Mouse (Mus musculus) erythroblast, adult 5-6 weeks (primary cell): ENCODE data around the gene Gcnt7. TPM values are rescaled to one million over a fixed set of nuclear protein-coding genes. Genes with fewer than 3 reads are reported as not detected.

Experiments
- ATAC-seq: replicated peaks from 2 replicates; pipeline ENCODE4 v1.8.0; 2016; ENCODE audit warnings: moderate number of reproducible peaks, mild to moderate bottlenecking, moderate TSS enrichment, inconsistent platforms; ENCODE audit not compliant: poor library complexity, low FRiP score, severe bottlenecking
- total RNA-seq, 2 experiments: library from RNA; stranded (forward) in 1 of 2; stranded (reverse) in 1 of 2; fragments of 150-400 nt in 1 of 2; fragments of 200-764, 138-1000 nt in 1 of 2; gene quantifications; 2 replicates each; pipeline versions ENCODE4 v1.2.3 to v1.2.4; 2015 to 2017; ENCODE audit warnings: low replicate concordance in 2 of 2

The Gcnt7 gene
- total RNA-seq, 2 experiments from 2014 or later = not detected

DNA sequence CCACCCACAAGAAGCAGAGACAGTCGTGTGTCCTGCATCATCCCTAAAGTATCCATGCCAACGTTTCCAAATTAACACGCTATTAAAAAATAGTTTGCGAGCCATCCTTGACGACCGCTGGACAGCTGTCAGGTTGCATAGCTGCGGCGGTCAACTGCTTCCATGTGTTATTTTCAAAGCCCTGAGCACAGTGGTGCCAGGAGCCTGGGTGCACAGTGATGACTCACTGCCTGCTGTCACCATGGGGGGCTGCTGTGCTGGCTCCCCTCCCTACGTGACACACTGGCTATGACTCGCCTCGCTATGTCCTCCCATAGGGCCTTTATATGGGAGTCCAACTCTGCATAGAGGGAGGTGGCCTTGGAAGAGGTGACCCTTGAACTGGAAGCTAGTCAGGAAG, 47.3 kb downstream of the Gcnt7 start:
- ATAC-seq = no peak

DNA sequence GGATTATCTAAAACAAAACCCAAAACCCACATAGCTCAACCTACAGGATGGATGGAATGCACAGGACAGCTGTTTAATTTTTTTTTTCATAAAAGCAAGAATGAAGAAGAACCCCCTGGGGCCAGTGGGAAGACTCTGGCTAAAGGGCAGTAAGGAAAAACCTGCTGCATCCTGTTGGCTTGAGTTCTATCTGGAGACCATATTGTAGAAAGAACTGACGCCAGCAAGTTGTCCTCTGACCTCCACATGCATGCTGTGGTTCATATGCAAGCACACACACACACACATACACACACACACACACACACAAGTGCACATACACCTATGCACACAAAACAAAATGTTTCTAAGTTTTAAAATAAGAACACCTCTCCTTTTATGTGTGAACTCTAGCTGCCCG, 47.7 kb downstream of the Gcnt7 start:
- no peak for ATAC-seq

DNA sequence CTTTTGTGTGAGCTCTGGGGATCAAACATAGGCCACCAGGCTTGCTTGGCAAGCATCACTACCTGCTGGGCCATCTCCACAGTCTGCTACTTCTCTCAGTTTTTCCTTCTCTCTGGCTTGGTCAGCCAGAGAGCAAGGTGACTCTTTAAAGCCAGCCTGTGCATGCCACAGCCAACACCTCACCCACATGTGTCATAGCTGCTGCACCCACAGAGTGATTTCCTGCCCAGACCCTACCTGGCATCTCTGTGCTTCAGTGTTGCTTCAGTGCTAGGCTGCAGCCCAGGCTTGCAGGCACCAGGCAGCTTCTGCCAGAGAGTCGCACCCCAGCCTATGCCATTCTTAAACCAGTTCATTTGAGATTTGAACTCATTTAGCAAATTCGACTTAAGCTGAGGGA, 50.9 kb downstream of the Gcnt7 start:
- no peak for ATAC-seq

DNA sequence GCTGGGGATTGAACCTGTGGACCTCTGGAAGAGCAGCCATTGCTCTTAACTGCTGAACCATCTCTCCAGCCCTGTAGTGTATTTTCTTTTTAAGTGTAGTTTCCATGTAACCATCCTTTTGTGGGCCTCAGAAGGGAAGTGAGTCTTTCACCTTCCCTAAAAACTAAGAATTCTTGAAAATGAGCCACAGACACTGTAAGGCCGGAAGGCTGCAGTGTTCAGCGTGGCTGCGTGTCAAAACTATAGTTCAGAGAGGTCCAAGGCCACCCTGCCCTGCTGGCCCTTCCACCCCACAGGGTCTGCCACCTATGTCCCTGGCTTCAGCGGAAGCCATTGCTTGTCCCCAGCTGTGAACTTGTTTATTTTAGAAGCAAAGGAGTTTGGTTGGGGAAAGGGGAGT, 52.2 kb downstream of the Gcnt7 start:
- no peak for ATAC-seq

DNA sequence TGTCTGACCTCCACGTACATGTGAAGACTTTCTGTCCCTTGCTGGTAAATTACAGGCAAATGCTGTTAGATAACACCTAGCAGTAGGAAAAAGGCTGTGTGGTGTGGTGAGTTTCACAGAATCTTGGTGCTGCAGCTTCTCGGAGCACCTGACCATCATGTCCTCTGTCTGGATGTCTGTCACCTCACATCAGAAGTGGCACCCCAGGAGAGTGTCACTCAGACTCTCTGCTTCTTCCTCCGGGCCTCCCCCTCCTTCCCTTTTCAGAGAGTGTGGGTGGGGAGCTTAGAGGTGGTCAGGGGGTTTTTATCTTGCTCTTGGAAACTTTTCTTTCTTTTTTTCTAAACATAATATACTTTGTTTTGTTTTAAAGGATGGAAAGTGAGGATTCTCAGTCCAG, 53.4 kb downstream of the Gcnt7 start:
- ATAC-seq = no peak

DNA sequence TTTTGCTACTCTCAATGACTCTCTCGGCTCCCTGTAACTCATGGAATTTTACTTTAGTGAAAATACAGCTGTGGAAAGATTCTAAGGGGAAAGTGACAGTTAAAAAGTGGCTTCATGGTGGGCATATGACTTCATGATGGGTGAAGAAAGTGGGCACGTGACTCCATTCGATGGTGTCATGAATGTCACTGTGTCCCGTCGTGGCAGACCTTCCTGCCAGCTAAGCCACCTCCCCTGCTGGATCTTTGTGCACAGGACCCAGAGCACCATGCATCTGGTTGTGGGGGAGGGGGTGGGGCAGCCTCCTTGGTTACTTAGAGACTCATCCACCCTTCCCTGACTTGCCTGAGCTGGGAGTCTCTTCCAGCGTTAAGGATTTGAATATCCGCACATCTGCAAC, 54.2 kb downstream of the Gcnt7 start:
- ATAC-seq = no peak

DNA sequence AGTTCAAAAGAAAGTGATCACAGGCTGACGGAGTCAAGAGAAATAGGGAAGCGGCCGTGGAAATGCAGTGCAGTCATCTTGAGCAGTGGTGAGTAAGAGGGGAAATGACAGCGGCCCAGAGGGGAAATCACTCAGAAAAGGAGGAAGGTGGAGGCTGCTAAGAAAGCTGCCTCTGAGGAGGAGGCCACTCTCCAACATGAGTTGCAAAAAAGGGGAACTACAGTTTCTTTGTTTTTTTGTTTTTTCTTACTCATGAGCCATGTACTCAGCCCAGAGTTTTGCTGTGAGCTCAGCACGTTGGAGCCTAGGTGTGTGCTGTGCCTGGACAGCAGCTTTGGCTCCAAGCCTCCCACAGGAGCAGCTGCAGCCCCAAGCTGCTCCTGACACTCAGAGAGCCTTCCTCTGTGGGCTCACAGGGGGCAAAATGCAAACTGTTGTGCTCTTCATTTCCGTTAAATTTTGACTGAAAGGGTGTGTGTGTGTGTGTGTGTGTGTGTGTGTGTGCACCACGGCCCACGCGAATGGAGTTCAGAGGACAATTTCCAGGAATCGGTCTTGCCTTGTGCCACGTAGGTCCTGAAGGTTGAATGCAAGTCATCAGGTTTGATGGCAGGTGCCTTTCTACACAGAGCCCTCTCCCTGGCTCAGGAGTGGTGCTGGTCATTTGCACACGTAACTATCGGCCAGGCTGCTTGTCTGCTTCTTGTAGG, 57.1 kb downstream of the Gcnt7 start:
- ATAC-seq = no peak

Other genes starting within 250 kb of the Gcnt7 start
- gene Mc3r, start 210.1 kb downstream of the Gcnt7 start, total RNA-seq (2015; ENCODE audit: low replicate concordance) = not detected in 2 replicates
- gene Mc3r, start 210.1 kb downstream of the Gcnt7 start, total RNA-seq (2017; ENCODE audit: low replicate concordance) = 0.14 TPM in 1 of 2 replicates, not detected in the other
- 102 and 114 TPM in 2 replicates for gene Fam210b, start 113.0 kb downstream of the Gcnt7 start, total RNA-seq (2015; ENCODE audit: low replicate concordance)
- 96.2 and 117 TPM in 2 replicates for gene Fam210b, start 113.0 kb downstream of the Gcnt7 start, total RNA-seq (2017; ENCODE audit: low replicate concordance)
- 15.7 and 23.2 TPM in 2 replicates for gene Aurka, start 88.1 kb downstream of the Gcnt7 start, total RNA-seq (2015; ENCODE audit: low replicate concordance)
- 31.3 and 38.8 TPM in 2 replicates for gene Aurka, start 88.1 kb downstream of the Gcnt7 start, total RNA-seq (2017; ENCODE audit: low replicate concordance)
- gene Cstf1, start 87.9 kb downstream of the Gcnt7 start, total RNA-seq (2015; ENCODE audit: low replicate concordance) = 5.6 and 10.0 TPM in 2 replicates
- 6.3 and 7.5 TPM in 2 replicates for gene Cstf1, start 87.9 kb downstream of the Gcnt7 start, total RNA-seq (2017; ENCODE audit: low replicate concordance)
- 1.0 and 2.5 TPM in 2 replicates for gene Cass4, start 64.8 kb downstream of the Gcnt7 start, total RNA-seq (2015; ENCODE audit: low replicate concordance)
- gene Cass4, start 64.8 kb downstream of the Gcnt7 start, total RNA-seq (2017; ENCODE audit: low replicate concordance) = 0.56 and 1.3 TPM in 2 replicates
- gene Rtf2, start 18.0 kb downstream of the Gcnt7 start, total RNA-seq (2015; ENCODE audit: low replicate concordance) = 18.3 and 24.7 TPM in 2 replicates
- 59.5 and 80.9 TPM in 2 replicates for gene Rtf2, start 18.0 kb downstream of the Gcnt7 start, total RNA-seq (2017; ENCODE audit: low replicate concordance)
- not detected in 2 replicates for gene Fam209, start 13.9 kb upstream of the Gcnt7 start, total RNA-seq (2015; ENCODE audit: low replicate concordance)
- not detected in 2 replicates for gene Fam209, start 13.9 kb upstream of the Gcnt7 start, total RNA-seq (2017; ENCODE audit: low replicate concordance)
- not detected in 2 replicates for gene Tfap2c, start 91.0 kb upstream of the Gcnt7 start, total RNA-seq (2015; ENCODE audit: low replicate concordance)
- not detected in 2 replicates for gene Tfap2c, start 91.0 kb upstream of the Gcnt7 start, total RNA-seq (2017; ENCODE audit: low replicate concordance)